8 mouse cellular contexts compared by ENCODE assay signal in genomic region chr2:156311441-156311840, GRCm38 (mm10). TPM values are rescaled to one million over a fixed set of nuclear protein-coding genes. Genes with fewer than 3 reads are reported as not detected.
DNase-seq lines count a peak whose midpoint lies in the region; ATAC-seq and TF ChIP-seq lines count a peak whose summit lies in the region.

No protein-coding gene starts in this region.

- H3K27ac ChIP-seq in layer of hippocampus, adult 2 months: peak overlapping the region; percentile 94
- peak overlapping the region; percentile 90 for H3K27ac ChIP-seq in bone marrow macrophage, adult 2 months (ENCODE audit: insufficient read depth, low read depth, low read length)
- H3K27ac ChIP-seq in neural tube, embryonic 12.5 days: peak overlapping the region; percentile 93; the same call in 1 of the 2 replicates

- no peak for ATAC-seq in neural tube, embryonic 12.5 days (ENCODE audit: low FRiP score, low read depth)

- H3K4me3 ChIP-seq in layer of hippocampus, adult 2 months: peak overlapping the region; percentile 96
- H3K4me3 ChIP-seq in bone marrow macrophage, adult 2 months (ENCODE audit: insufficient read depth, low read length): peak overlapping the region; percentile 91
- H3K4me3 ChIP-seq in neural tube, embryonic 12.5 days: peak overlapping the region; percentile 90

- no peak for TF ChIP-seq CTCF in layer of hippocampus, adult 2 months (conservative IDR thresholded peaks at IDR 0.05)
- TF ChIP-seq CTCF in bone marrow macrophage, adult 2 months (IDR thresholded peaks at IDR 0.05; ENCODE audit: low read depth, low read length): no peak

- no peaks in the 10 kb centered on the region for H3K27me3 ChIP-seq in neural tube, embryonic 12.5 days (replicated peaks)

- peaks cover 17% of the 10 kb centered on the region; the same call in 1 of the 2 replicates for H3K36me3 ChIP-seq in neural tube, embryonic 12.5 days

- peaks cover 19% of the 10 kb centered on the region for H3K4me1 ChIP-seq in bone marrow macrophage, adult 2 months (ENCODE audit: control insufficient read depth, insufficient read depth, low read length)
- H3K4me1 ChIP-seq in neural tube, embryonic 12.5 days: peaks cover 5% of the 10 kb centered on the region

- H3K9me3 ChIP-seq in neural tube, embryonic 12.5 days: no peaks in the 10 kb centered on the region

- no peak for TF ChIP-seq POLR2A in bone marrow macrophage, adult 2 months (IDR thresholded peaks at IDR 0.05; ENCODE audit: borderline replicate concordance, low read depth, low read length)

- 26% methylated on average over 8 of the region's 8 CpGs for WGBS in neural tube, embryonic 12.5 days

- peak overlapping the region; percentile 94 for H3K9ac ChIP-seq in neural tube, embryonic 12.5 days

- DNase-seq in layer of hippocampus, adult 2 months (ENCODE audit: low spot score in 2 of 2): peak in 1 of 2 experiments; percentile 8
- no peak for DNase-seq in layer of hippocampus, postnatal 10 days (ENCODE audit: low spot score in 2 of 2)
- DNase-seq in induced T-regulatory cell, adult 2 months (ENCODE audit: low read depth): peak; percentile 67
- DNase-seq in layer of hippocampus, adult 9-11 months: no peak
- no peak for DNase-seq in MN1 (ENCODE audit: low spot score)
- no peak for DNase-seq in adrenal gland, postnatal 36 days

- H3K4me2 ChIP-seq in neural tube, embryonic 12.5 days (replicated peaks): peak overlapping the region; percentile 77

RNA-seq across cellular contexts. Expression of gene Cnbd2, which starts 0.7 kb away (rescaled TPM):
- total RNA-seq in layer of hippocampus, adult 2 months (2021): 1 to 10 TPM; 5.1 to 5.4 TPM
- 1 to 10 TPM; 2.9 to 4.7 TPM for total RNA-seq in layer of hippocampus, postnatal 10 days (2021)
- polyA plus RNA-seq in bone marrow macrophage, adult 2 months (2012; ENCODE audit: insufficient read depth, insufficient read length, missing spikeins): 5.6 and 5.9 TPM in 2 replicates
- polyA plus RNA-seq in neural tube, embryonic 12.5 days (2016; fragmentation: Nextera tagmentation; extraction: Ambion mirVana): 6.5 and 7.0 TPM in 2 replicates
- total RNA-seq in adrenal gland, postnatal 36 days (2021): 1 to 10 TPM; 2.2 to 2.7 TPM

RNA-seq across cellular contexts. Expression of gene Scand1, which starts 1.1 kb away (rescaled TPM):
- 10 to 100 TPM; 86.5 to 97.6 TPM for total RNA-seq in layer of hippocampus, adult 2 months (2021)
- 100 to 1,000 TPM; 116 to 132 TPM for total RNA-seq in layer of hippocampus, postnatal 10 days (2021)
- polyA plus RNA-seq in bone marrow macrophage, adult 2 months (2012; ENCODE audit: insufficient read depth, insufficient read length, missing spikeins): 71.1 and 77.0 TPM in 2 replicates
- polyA plus RNA-seq in neural tube, embryonic 12.5 days (2016; fragmentation: Nextera tagmentation; extraction: Ambion mirVana): 117 and 122 TPM in 2 replicates
- total RNA-seq in adrenal gland, postnatal 36 days (2021): 100 to 1,000 TPM; 101 to 132 TPM
